Mouse (Mus musculus): ENCODE data around the gene Gm49358. TPM values are rescaled to one million over a fixed set of nuclear protein-coding genes. Genes with fewer than 3 reads are reported as not detected.
A peak's percentile ranks its signal among the peaks of the same experiment; 100 is the strongest.

Gene Gm49358
- polyA plus RNA-seq, 1 experiment from 2014 or later = not detected

DNA sequence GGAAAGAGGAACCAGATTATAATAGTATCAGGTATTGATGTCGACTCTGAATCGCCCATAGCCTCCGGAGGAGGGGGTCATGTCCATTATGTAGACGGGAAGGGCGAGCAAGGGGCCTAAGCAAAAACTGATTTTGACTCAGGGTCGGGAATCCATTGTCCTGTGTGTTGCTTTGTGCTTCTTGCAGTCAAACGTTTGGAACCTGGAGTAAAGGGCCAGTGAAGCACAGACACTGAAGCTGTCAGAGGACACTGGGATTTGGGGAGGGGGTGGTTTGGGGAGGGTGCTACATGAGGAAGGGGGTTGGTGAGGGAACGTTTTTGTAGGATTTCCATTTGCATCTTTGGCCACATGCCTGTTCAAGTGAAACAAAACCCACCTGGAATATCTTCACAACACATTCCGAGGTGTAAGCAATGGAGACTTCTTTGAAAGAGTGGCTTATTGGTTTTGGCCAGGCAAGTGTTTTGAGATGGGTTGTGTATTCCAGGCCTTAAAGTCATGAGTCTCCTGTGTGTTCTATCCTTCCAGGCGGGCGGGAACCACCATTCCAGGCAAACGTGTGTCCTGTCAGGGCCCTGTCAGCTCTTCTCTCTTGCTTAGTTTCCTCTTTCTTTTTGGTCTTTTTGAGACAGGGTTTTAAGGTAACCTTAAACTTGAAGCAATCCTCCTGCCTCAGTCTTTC lies 16.2 kb downstream of the Gm49358 start:
- Histone ChIP-seq H3K27ac (ENCODE audit: low read depth) (peak overlapping the region; percentile 90; the same call in 1 of the 2 replicates), H3K9me3 (ENCODE audit: low read length) (no peaks in the 10 kb centered on the region), H3K4me1 (ENCODE audit: insufficient read depth) (peaks cover 37% of the 10 kb centered on the region), H3K36me3 (replicated peaks; ENCODE audit: insufficient read depth, low read length) (no peaks in the 10 kb centered on the region), H3K4me2 (ENCODE audit: low read depth, low read length) (peak overlapping the region; percentile 99), H3K27me3 (ENCODE audit: insufficient read depth, low read length) (no peaks in the 10 kb centered on the region), H3K4me3 (ENCODE audit: low read depth, low read length) (peak overlapping the region; percentile 77), H3K9ac (replicated peaks) (peak overlapping the region; percentile 89)
- WGBS (ENCODE audit: insufficient replicate concordance) = 25% methylated on average over 12 of the region's 12 CpGs
- TF ChIP-seq EP300 (IDR thresholded peaks at IDR 0.05; ENCODE audit: low read depth) (no peak), CTCF (IDR thresholded peaks at IDR 0.05; ENCODE audit: low read depth) (no peak)
- DNase-seq (no peak), ATAC-seq (no peak)

DNA sequence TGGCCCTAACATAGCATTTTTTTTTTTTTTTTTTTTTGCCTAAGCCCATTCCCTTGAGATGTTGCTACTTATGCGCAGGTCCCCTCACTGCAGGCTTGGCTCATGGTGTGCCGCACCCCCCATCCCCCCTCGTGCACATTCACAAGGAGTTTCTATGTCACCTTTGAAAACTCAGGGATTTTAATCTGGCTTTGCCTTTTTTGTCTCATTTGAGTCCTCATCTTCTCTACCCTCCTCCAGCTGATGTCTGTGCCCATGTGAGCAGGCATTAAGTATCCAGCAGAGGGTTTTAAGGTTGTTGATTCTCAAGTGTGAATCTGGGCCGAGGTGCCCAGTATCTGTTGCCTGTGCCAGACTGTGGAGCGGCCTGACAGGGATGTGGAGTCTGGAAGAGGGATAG lies 17.9 kb downstream of the Gm49358 start:
- ATAC-seq = no peak
- Histone ChIP-seq H3K4me1 (ENCODE audit: insufficient read depth) (peaks cover 40% of the 10 kb centered on the region), H3K4me2 (ENCODE audit: low read depth, low read length) (no peak overlapping the region)

DNA sequence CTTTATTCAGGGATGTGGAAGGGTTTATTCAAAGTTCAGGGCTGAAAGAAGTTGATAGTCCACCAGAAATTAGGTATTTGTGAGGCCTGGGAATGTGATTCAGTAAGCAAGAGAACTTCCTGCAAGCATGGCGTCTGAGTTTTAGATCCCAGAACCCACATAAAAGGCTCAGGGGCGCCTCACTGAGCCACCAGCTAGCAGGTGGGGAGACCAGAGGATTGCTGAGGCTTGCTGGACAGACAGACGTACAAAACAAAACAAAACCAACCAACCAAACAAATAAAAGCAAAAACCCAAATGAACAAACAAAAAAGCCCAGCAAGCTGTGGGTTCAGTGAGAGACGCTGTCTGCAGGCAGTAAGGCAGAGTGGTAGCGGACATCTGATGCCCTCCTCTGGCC lies 18.9 kb downstream of the Gm49358 start:
- ATAC-seq = no peak
- H3K36me3 ChIP-seq (replicated peaks; ENCODE audit: insufficient read depth, low read length) = no peaks in the 10 kb centered on the region
- H3K9ac ChIP-seq (replicated peaks) = no peak overlapping the region
- WGBS (ENCODE audit: insufficient replicate concordance) = 64% methylated on average over 5 of the region's 5 CpGs
- no peaks in the 10 kb centered on the region for H3K27me3 ChIP-seq (ENCODE audit: insufficient read depth, low read length)
- no peak overlapping the region for H3K4me3 ChIP-seq (ENCODE audit: low read depth, low read length)
- no peaks in the 10 kb centered on the region for H3K9me3 ChIP-seq (ENCODE audit: low read length)
- H3K27ac ChIP-seq (ENCODE audit: low read depth) = no peak overlapping the region
- TF ChIP-seq EP300 (IDR thresholded peaks at IDR 0.05; ENCODE audit: low read depth) = no peak
- TF ChIP-seq CTCF (IDR thresholded peaks at IDR 0.05; ENCODE audit: low read depth) = no peak
- H3K4me1 ChIP-seq (ENCODE audit: insufficient read depth) = peaks cover 37% of the 10 kb centered on the region
- DNase-seq = no peak
- H3K4me2 ChIP-seq (ENCODE audit: low read depth, low read length) = no peak overlapping the region

More for the DNA sequence above, 17.9 kb downstream of the Gm49358 start:
- TF ChIP-seq EP300 (IDR thresholded peaks at IDR 0.05; ENCODE audit: low read depth) = no peak
- TF ChIP-seq CTCF (IDR thresholded peaks at IDR 0.05; ENCODE audit: low read depth) = no peak
- DNase-seq = no peak
- Histone ChIP-seq H3K9me3 (ENCODE audit: low read length) (no peaks in the 10 kb centered on the region), H3K36me3 (replicated peaks; ENCODE audit: insufficient read depth, low read length) (no peaks in the 10 kb centered on the region), H3K27ac (ENCODE audit: low read depth) (no peak overlapping the region), H3K4me3 (ENCODE audit: low read depth, low read length) (no peak overlapping the region), H3K27me3 (ENCODE audit: insufficient read depth, low read length) (no peaks in the 10 kb centered on the region), H3K9ac (replicated peaks) (no peak overlapping the region)
- WGBS (ENCODE audit: insufficient replicate concordance) = 65% methylated on average over 5 of the region's 5 CpGs

DNA sequence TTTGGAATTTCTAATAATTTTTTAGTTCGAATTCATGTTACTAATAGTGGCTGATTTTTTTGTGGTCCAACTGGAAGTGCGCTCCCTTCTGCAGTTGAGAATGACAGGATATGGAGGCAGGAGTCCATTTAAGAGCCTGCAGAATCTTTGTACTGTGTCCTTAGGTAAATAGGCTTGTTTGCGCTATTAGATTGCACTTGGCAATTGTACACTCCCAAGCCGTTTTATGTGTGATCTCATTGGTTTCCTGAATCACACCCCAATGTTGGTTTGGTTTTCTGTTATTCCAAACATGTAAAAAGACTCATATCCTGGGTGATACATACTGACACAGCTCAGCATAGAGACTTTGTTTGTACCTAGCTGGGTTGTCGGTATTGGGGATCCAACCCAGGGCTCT lies 19.8 kb downstream of the Gm49358 start:
- H3K27ac ChIP-seq (ENCODE audit: low read depth) = peak overlapping the region; percentile 63; the same call in 1 of the 2 replicates

DNA sequence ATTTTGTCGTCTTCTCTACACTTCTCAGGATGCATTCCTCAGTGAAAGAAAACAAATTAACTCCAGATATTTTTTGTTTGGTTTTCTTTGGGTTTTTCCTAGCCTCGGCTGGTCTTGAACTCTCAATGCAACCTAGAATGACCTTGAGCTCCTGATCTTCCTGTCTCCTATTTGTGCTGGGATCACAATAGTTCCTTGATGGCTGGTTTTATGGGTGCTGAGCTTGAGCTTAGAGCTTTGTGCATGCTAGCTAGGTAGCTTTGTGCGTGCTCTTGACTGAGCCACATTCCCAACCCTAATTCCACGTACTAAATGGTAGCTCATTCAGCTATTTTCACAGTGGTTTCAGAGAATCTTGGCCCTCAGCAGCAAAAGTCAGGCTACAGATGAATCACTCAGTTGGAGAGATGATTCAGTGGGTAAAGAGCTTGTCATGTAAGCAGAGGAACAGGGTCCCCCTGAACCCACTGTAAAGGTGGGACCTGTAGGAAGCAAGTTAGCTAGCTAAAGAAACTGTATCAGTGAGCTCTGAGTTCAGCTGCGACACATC lies 20.4 kb downstream of the Gm49358 start:
- H3K36me3 ChIP-seq (replicated peaks; ENCODE audit: insufficient read depth, low read length) = no peaks in the 10 kb centered on the region
- no peak overlapping the region for H3K4me2 ChIP-seq (ENCODE audit: low read depth, low read length)
- no peak for ATAC-seq
- no peaks in the 10 kb centered on the region for H3K9me3 ChIP-seq (ENCODE audit: low read length)
- TF ChIP-seq CTCF (IDR thresholded peaks at IDR 0.05; ENCODE audit: low read depth) (no peak), EP300 (IDR thresholded peaks at IDR 0.05; ENCODE audit: low read depth) (no peak)
- no peak overlapping the region for H3K4me3 ChIP-seq (ENCODE audit: low read depth, low read length)
- WGBS (ENCODE audit: insufficient replicate concordance) = 83% methylated on average over 5 of the region's 5 CpGs
- no peak overlapping the region for H3K9ac ChIP-seq (replicated peaks)
- H3K27ac ChIP-seq (ENCODE audit: low read depth) = 0 out of 2 replicates have a peak overlapping the region, but pooled peaks have one; percentile 63
- no peak for DNase-seq
- no peaks in the 10 kb centered on the region for H3K27me3 ChIP-seq (ENCODE audit: insufficient read depth, low read length)
- peaks cover 28% of the 10 kb centered on the region for H3K4me1 ChIP-seq (ENCODE audit: insufficient read depth)

More for the DNA sequence above, 19.8 kb downstream of the Gm49358 start:
- Histone ChIP-seq H3K4me2 (ENCODE audit: low read depth, low read length) (peak overlapping the region; percentile 4; the same call in 1 of the 2 replicates), H3K4me3 (ENCODE audit: low read depth, low read length) (no peak overlapping the region), H3K9me3 (ENCODE audit: low read length) (no peaks in the 10 kb centered on the region), H3K9ac (replicated peaks) (no peak overlapping the region), H3K4me1 (ENCODE audit: insufficient read depth) (peaks cover 31% of the 10 kb centered on the region), H3K27me3 (ENCODE audit: insufficient read depth, low read length) (no peaks in the 10 kb centered on the region), H3K36me3 (replicated peaks; ENCODE audit: insufficient read depth, low read length) (no peaks in the 10 kb centered on the region)
- DNase-seq (no peak), ATAC-seq (peak; percentile 19)
- TF ChIP-seq CTCF (IDR thresholded peaks at IDR 0.05; ENCODE audit: low read depth) = no peak
- TF ChIP-seq EP300 (IDR thresholded peaks at IDR 0.05; ENCODE audit: low read depth) = no peak
- 58% methylated on average over 5 of the region's 5 CpGs for WGBS (ENCODE audit: insufficient replicate concordance)

DNA sequence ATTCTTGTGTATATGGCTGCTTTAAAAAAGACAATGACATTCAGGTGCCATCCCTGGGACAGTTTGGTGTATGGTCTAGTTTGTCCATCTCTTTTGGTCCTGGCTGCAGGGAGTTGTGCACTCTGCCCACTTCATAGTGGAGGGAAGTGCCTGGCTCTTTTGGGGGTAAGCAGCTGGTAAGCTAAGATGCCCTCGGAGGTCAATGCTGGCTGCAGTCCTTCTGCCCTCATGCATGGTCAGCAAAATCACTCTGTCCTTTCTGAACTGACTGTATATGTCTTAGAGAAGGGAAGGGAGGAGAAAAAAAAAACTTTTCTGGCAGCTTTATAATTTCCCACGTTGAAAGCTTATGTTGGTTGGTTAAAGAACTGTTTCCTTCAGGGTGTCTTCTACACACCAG lies 21.6 kb downstream of the Gm49358 start:
- DNase-seq (no peak), ATAC-seq (no peak)
- H3K4me1 ChIP-seq (ENCODE audit: insufficient read depth) = peaks cover 17% of the 10 kb centered on the region
- no peak for TF ChIP-seq CTCF (IDR thresholded peaks at IDR 0.05; ENCODE audit: low read depth)
- no peak for TF ChIP-seq EP300 (IDR thresholded peaks at IDR 0.05; ENCODE audit: low read depth)
- no peak overlapping the region for H3K4me3 ChIP-seq (ENCODE audit: low read depth, low read length)
- H3K36me3 ChIP-seq (replicated peaks; ENCODE audit: insufficient read depth, low read length) = no peaks in the 10 kb centered on the region
- H3K27me3 ChIP-seq (ENCODE audit: insufficient read depth, low read length) = no peaks in the 10 kb centered on the region
- H3K4me2 ChIP-seq (ENCODE audit: low read depth, low read length) = no peak overlapping the region
- no peak overlapping the region for H3K9ac ChIP-seq (replicated peaks)
- H3K27ac ChIP-seq (ENCODE audit: low read depth) = no peak overlapping the region
- 63% methylated on average over 2 of the region's 2 CpGs for WGBS (ENCODE audit: insufficient replicate concordance)
- H3K9me3 ChIP-seq (ENCODE audit: low read length) = no peaks in the 10 kb centered on the region

Data from liver, postnatal 0 days (tissue).